Mouse (Mus musculus) adrenal gland, adult 18-20 months (tissue): ENCODE measurements at regions not wholly inside any gene's neighbourhood (a gene's known extent, or its start where the extent isn't known, plus 50 kb on each side); places are given as distances from the start of the nearest gene placed in this dataset.
"Not testable (repeated sequence)": the region's sequence is repeated elsewhere in the genome, so short reads cannot be mapped to it uniquely, and the experiment has no call there.

ENCODE experiments used
- DNase-seq, 2 experiments: peaks; one replicate each; pipeline ENCODE4 v3.0.0; 2021 to 2022; ENCODE audit warnings: low spot score in 2 of 2

DNA sequence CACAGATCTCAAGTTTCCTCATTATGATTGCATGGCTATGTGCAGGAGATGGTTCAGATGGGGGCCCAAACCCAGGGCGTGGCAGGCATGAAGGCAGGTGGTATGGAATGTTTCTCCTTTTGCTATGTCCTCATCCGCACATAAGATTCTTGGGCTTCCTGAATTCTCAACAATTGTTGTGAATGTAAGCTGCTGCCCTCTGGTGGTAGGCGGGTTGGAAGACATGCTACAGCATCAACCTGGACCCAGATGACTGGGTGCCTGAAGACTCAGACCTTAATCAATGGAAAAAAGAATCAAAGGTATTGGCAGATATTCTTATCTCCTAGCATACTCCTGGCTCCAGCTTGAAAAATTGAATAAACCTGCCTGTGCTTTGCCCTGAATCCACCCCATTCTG, 211.3 kb upstream of the Gm4985 start:
- not testable (repeated sequence) for DNase-seq

DNA sequence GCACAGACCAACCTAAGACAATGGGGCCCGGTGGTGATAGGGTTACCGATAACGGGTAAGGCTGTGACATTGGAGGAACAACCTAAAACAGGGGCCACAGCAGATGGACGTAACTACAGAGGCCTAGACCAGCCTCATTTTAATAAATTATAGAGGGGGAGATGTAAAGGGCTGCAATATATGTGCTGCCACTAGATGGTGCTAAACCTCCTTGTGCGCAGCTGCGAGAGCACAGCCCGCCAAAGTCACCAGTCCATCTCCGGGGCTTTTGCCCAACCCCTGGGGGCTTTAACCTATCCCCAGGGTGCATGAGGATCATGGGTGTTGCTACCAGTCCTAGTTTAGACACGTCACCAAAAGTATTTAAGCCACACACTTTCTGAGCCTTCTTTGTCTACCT, 202.9 kb upstream of the Gm4985 start:
- DNase-seq, result peak in 1 of 2 experiments; percentile 6

DNA sequence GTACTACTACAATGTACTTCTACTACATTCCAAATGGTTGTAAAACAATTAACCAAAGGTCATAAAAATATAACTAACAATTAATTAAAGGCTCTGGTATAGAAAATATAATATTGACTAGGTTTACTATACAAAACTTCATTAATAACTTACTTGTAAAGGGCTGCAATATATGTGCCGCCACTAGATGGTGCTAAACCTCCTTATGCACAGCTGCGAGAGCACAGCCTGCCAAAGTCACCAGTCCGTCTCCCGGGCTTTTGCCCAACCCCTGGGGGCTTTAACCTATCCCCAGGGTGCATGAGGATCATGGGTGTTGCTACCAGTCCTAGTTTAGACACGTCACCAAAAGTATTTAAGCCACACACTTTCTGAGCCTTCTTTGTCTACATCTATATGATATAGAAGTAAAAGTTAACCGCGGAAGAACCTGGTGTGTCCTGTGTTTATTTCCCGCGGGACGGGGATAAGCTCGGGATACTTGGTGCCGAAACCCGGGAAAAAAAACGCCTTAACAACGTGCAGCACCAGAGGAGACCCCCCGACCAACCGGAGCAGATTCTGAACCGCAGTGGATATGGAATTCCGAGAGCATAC, 194.6 kb upstream of the Gm4985 start:
- not testable (repeated sequence) for DNase-seq
